Mouse (Mus musculus) hindlimb bud, embryonic 11.5 days (tissue): Measurements from ENCODE around the gene Rit1.
"Not testable (repeated sequence)": the region's sequence is repeated elsewhere in the genome, so short reads cannot be mapped to it uniquely, and the experiment has no call there.

Experiments used
- DNase-seq: peaks from one replicate; pipeline ENCODE4 v3.0.0-alpha.2; 2012; ENCODE audit warnings: low read depth, low spot score; ENCODE audit errors: extremely low spot score

Rit1 gene

DNA sequence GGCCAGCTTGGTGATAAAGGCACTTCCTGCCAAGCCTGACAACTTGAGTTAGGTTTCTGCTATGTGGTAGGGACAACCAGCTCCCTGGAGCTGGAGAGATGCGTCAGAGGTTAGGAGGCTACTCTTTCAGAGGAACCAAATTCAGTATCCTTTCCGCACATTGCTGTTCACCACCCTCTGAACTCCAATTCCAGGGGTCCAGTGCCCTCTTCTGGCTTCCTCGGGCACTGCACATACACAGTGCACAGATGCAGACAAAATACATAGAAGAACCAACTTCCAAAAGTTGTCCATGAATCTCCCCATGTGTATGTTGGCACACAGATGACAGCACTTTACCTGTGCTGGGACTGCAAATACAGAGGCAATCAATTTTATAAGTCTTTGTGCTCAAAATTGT is 22.0 kb downstream of the Rit1 start:
- no peak for DNase-seq

DNA sequence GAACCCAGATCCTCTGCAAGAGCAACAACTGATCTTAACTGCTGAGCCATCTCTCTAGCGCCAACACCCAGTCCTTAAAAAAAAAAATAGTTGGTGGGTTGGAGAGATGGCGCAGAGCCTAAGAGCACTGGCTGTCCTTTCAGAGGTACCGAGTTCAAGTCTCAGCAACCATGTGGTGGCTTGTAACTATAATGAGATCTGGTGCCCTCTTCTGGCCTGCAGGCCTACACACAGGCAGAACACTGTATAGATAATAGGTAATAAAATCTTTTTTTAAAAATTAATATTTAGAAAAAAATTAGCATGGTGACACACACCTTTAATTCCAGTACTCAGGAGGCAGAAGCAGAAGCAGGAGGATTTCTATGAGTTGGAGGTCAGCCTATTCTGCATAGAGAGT is 23.5 kb downstream of the Rit1 start:
- no peak for DNase-seq

DNA sequence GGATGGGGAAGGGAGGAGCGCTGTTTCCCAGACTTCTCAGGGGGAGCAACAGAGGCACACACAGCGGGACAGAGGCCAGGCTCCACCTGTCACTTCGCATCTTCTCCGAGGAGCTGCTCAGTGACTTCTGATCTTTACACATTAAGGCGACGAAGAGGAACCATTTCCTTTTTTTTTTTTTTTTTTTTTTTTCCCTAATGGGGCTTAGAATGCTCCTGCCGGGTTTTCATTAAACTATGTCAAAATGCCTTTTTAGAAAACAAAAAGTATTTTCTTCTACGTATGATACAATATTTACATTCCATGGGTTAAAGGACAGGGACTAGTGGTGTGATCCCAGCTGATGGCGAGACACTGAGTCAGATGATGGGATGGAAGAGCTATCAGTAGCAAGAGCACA is 28.9 kb downstream of the Rit1 start:
- no peak for DNase-seq

DNA sequence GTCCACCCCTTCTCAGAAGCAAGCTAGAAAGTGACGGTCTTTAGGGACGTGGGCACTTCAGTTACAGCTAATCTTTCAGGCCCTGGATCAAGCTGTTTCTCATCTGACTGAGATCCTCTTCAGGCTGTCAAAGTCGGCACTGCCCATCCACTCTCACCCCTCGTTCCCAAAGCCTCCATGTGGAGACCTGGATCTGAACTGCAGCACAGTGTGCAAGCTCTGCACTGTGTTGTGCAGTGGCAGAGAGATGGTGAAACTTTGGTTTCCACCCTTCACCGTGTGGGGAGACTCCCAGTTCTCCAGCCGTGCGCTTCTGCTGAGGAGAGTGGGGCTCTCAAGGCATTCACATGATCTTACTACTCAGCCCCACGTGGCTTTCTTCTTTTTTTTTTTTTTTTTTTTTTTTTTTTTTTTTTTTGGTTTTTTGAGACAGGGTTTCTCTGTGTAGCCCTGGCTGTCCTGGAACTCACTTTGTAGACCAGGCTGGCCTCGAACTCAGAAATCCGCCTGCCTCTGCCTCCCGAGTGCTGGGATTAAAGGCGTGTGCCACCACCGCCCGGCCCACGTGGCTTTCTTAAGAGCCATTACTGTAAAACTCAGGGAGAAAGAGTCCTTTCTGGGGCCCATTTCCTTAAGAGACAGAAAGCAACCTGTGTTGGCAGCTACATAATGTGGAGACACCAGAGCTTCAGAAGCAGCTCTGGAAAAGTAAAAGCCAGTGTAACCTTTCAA is 29.7 kb downstream of the Rit1 start:
- DNase-seq, result no peak

DNA sequence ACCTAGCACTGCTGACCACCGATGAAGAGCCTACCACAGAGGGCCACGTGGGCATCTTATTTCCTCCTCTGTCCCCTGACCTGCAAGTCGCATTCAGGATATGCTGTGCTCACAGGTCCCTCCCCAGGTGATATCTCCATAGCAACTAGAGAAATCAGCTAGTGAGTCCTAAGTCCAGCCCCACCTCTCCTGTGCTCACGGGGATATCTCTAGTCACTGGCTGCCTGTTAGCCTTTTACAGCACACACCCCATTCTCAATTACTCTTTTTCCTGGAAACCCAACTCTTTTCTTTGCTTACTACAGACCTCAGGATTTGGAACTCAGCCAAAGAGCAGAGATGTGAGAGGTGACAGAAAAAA is 30.2 kb downstream of the Rit1 start:
- no peak for DNase-seq

DNA sequence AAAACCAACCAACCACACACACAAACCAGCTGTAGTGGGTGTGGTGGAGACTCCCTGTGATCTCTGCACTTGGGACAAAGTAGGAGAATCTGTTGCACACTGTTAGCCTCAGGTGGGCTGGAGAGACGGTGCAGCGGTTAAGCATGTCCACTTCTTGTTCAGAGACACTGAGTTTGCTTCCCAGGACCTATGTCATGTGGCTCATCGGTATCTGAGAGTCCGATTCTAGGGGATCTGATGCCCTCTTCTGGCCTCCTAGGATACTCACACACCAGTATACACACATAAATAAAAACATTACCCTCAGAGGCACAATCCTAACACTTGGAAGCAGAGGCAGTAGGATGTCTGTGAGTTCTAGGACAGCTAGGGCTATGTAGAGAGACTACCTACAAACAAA is 37.6 kb downstream of the Rit1 start:
- DNase-seq, result no peak

DNA sequence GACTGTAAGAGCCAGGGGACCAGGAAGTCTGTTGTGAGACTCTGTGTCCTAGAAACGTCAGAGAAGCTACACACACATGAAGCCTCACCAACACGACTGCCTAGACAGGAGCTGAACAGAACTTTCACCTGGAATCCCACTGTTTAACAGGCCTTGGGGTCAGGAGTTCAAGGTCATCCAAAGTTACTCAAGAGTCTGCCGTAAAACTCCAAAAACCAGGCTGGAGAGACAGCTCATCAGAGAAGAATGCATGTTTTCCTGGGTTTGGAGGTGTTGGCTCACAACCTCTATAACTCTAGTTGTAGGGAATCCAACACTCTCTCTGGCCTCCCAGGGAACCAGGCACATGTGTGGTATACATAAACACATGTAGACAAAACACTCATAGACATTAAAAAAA is 38.9 kb downstream of the Rit1 start:
- no peak for DNase-seq

DNA sequence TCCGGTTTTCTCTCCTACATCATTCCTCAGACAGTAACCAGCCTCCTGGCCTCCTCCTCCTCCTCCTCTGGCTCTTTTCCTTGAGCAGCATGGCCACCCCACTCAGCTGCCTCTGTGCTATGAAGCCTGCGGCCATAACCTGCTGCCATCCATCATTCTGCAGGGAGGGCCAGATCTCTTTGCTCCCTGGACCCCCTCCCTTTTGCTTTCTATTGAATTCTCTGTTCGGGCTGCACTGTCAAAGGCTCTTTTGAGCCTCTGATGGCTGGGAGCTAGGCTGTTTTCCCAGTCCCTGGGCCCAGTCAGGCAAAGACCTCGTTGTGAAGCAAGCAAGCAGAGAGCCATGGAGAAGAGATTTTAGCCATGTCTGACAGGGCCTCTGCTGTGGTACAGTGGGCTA is 39.6 kb downstream of the Rit1 start:
- no peak for DNase-seq

DNA sequence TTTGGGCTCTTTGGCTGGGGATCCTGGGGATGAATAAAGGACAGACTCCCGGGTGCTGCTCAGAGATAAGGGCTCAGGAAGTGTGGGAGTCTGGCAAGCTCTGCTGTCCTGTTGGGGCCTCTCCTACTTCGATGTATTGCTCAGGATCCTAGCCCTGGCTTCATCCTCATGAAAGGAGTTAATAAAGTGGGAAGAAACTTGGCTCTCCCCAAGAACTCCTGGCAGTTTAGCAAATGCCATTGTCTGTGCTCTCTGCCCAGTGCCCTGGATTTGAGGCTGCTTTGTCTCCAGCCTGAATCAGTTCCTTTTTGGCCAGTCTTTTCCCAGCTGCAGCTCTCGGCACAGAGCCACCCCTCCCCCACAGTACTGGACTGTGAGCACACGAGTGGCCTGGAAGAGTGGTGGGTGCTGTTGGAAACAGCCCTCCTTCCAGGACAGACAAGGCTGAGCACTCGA is 41.4 kb downstream of the Rit1 start:
- no peak for DNase-seq

DNA sequence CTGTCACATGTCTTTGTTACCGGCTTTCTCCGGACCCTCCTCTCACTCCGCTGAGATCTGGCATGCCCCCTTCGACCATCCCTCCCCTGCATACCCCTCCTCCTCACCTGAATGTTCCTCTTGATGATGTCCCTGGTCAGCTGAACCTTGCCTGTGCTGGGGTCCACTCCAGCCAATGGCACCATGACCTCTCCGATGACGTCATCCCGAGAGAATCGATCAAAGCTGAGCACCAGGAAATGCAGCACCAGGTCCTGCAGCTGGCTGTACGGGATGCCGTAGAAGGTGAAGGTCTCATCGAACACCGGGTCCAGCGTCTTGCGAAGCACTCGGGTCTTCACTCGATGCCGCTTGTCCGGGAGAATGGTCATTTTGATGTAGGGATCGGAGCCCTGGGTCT is 45.0 kb downstream of the Rit1 start:
- DNase-seq, result no peak

DNA sequence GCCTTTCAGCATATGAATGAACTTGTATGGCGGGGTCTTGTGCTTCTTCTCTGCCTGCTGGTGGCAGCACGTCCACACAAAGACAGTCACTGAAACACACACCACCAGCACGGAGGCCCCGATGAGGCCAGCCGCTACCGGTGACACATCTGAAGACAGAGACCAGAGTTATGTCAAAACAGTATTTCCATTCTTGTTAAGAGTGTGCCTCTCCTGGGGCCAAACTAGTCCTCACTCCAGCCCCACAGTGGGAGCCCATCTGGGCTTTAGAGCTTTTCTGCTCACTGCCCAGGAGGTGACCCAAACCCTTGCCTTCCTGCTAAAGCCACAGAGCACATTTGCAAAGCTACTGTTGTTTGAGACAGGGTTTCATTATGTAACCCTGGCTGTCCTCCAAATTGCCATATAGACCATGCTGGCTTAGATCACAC is 45.8 kb downstream of the Rit1 start:
- no peak for DNase-seq

DNA sequence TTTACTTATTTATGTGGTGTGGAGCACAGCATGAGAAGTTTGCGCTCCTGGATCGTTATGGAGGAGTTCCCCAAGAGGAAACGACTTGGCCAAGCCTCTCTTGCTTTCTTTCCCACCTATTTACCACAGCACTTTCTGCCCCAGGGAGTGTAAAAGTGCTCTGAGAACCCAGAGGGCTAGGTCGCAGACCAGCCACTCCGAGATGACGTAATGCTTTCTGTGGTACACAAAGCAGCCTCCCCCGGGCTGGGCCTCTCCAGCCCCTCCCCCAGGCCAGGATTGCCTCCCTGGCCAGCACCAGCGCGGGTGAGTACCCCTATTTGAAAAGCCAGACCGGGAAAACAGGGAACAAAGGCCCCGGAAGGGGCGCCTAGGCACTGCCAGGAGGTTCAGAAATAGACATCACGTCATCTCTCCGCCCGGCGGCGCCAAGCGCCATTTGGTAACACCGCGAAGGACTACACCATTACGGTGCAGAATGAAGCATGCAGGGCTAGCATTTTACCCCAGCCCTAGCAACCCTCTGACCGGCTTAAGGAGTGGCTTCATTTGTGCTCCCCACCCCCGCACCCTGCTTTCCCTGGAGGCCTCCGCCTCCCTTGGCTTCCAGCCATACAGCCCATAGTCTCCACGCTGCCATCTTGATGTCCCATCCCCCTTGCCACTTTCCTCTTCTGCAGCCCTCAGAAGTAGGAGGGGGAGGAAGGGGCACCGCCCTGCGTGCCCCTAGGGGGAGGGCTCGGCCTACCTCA is 54.7 kb downstream of the Rit1 start:
- DNase-seq, result not testable (repeated sequence)

DNA sequence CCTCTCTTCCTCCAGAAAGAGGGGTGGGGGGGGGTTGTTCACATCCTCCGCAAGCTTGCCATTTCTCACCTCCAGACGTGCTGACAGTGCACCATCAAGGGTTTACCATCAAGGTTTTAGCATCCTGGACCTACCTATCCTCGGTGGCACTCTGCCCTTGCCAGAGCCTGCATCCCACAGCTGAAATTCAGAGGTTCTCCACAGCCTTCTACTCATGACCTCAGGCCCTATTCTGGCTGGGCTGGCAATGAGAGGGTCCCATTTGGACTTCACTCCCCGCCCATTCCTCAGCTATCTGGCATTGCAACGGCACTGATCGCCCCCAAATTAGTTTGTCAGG is 55.3 kb downstream of the Rit1 start:
- not testable (repeated sequence) for DNase-seq

DNA sequence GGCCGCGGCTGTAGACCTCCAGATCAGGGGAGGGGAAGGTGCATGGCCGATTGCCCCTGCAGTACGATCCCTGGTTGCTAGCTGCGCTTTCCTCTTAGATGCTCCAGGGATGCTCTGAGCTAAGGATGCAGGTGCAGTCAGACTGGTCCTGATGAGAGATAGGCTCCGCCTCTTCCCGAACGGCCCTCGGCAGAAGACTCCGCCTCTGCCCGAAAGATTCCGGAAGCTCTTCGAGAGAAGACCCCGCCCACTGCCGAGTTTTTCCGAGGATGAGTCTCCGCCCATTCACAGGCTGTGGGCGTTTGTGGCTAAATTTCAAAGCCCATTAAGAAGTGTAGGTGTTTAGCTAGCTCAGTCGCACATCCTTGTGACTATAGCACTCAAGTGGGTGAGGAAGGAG is 55.8 kb downstream of the Rit1 start:
- not testable (repeated sequence) for DNase-seq

DNA sequence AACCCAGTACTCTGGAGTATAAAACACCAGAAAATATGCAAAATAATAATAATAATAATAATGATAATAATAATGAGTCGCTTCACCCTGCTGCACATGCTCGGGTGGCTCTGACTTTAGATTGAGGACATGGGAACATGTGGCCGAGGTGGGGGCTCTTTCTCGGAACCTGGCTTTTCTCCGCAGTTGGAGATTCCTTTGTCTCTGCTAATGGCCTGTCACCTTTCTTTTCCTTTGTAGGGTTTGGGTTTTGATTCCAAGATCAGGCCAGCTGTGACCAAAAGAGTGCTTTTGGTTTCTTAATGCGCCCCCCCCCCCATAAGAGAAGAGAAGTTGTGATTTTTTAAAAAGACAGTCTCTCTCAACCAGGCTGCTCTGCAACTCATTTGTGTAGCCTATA is 56.5 kb downstream of the Rit1 start:
- DNase-seq, result not testable (repeated sequence)

DNA sequence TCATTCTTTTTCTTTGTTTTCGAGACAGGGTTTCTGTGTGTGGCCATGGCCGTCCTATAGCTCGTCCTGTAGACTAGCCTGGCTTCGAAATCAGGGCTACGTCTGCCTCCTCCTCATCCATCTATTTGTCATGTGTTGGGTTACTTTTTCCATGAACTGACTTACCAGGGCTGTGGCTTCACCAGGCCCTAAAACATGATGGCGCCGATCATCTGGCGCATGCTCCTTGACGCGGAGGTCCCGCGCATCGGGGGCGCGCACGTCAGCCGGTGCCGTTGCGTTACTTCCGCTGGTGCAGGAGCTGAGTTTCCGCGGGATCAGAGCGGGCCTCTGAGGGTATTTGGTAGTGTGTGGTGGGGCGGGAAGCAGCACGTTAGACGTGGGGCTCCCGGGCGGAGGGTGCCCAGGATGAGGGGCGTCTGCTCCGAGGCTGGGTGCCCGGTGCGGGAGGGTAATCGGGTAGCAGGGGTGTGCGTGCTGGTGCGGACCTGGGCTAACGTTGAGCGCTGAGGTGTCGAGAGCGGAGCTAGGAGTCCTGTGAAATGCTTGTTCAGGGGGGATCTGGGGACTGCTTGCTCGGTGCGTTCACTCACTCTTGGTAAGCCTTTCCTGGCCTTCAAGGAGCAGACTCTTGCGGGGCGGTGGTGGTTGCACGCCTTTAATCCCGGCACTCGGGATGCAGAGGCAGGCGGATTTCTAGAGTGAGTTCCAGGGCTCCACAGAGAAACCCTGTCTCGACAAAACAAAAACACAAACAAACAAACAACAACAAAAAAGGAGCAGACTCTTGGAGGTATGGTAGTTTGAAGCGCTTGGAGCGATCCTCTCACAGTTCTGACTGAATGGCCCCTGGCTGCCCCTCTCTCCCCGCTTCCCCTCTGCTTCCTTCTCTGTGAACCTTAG is 58.6 kb downstream of the Rit1 start, which contains the start of gene Syt11:
Gene Syt11, minus strand, starts transcription at position 226 of the 903 bp plus-strand sequence.
- not testable (repeated sequence) for DNase-seq
